Mouse (Mus musculus) CD4-positive naive resting alpha-beta T cell, adult 57 days (primary cell): ENCODE data around the gene Msh5. TPM values are rescaled to one million over a fixed set of nuclear protein-coding genes. Genes with fewer than 3 reads are reported as not detected.

Source experiments
- total RNA-seq: library from RNA; stranded (reverse); gene quantifications from one replicate; pipeline ENCODE4 v1.2.4, GENCODE M21; 2023

Gene Msh5
- total RNA-seq, 1 experiment from 2014 or later = 3.9 TPM

Other genes with a start within 250 kb of the Msh5 start
- 0.33 TPM for gene Cyp21a1, start 242.2 kb downstream of the Msh5 start, total RNA-seq
- 51.0 TPM for gene Stk19, start 209.8 kb downstream of the Msh5 start, total RNA-seq
- 96.6 TPM for gene Dxo, start 209.7 kb downstream of the Msh5 start, total RNA-seq
- gene Skiv2l, start 196.5 kb downstream of the Msh5 start, total RNA-seq = 117 TPM
- gene Nelfe, start 196.4 kb downstream of the Msh5 start, total RNA-seq = 27.3 TPM
- gene Cfb, start 184.2 kb downstream of the Msh5 start, total RNA-seq = 2.4 TPM
- 4.9 TPM for gene Zbtb12, start 167.3 kb downstream of the Msh5 start, total RNA-seq
- gene Gm20547, start 164.7 kb downstream of the Msh5 start, total RNA-seq = 1.2 TPM
- 6.4 TPM for gene C2, start 148.5 kb downstream of the Msh5 start, total RNA-seq
- 133 TPM for gene Ehmt2, start 148.3 kb downstream of the Msh5 start, total RNA-seq
- gene Slc44a4, start 132.3 kb downstream of the Msh5 start, total RNA-seq = not detected
- gene Neu1, start 115.5 kb downstream of the Msh5 start, total RNA-seq = 56.3 TPM
- gene Hspa1b, start 87.5 kb downstream of the Msh5 start, total RNA-seq = 146 TPM
- gene Gm20481, start 76.8 kb downstream of the Msh5 start, total RNA-seq = not detected
- 70.6 TPM for gene Hspa1a, start 74.6 kb downstream of the Msh5 start, total RNA-seq
- gene Hspa1l, start 74.0 kb downstream of the Msh5 start, total RNA-seq = not detected
- 39.0 TPM for gene Lsm2, start 64.9 kb downstream of the Msh5 start, total RNA-seq
- gene Vars, start 45.8 kb downstream of the Msh5 start, total RNA-seq = 84.6 TPM
- gene Vwa7, start 30.2 kb downstream of the Msh5 start, total RNA-seq = 0.21 TPM
- gene Sapcd1, start 18.7 kb downstream of the Msh5 start, total RNA-seq = not detected
- 157 TPM for gene Clic1, start 3.2 kb upstream of the Msh5 start, total RNA-seq
- gene Ddah2, start 12.3 kb upstream of the Msh5 start, total RNA-seq = 2.5 TPM
- not detected for gene Ly6g6c, start 18.6 kb upstream of the Msh5 start, total RNA-seq
- gene Mpig6b, start 19.4 kb upstream of the Msh5 start, total RNA-seq = 0.27 TPM
- not detected for gene Ly6g6e, start 30.2 kb upstream of the Msh5 start, total RNA-seq
- gene Ly6g6d, start 31.3 kb upstream of the Msh5 start, total RNA-seq = not detected
- gene Ly6g6f, start 38.9 kb upstream of the Msh5 start, total RNA-seq = not detected
- gene Abhd16a, start 42.5 kb upstream of the Msh5 start, total RNA-seq = 69.9 TPM
- gene Ly6g5c, start 61.5 kb upstream of the Msh5 start, total RNA-seq = not detected
- 0.83 TPM for gene Ly6g5b, start 68.7 kb upstream of the Msh5 start, total RNA-seq
- 27.0 TPM for gene Gpank1, start 74.7 kb upstream of the Msh5 start, total RNA-seq
- gene Csnk2b, start 75.3 kb upstream of the Msh5 start, total RNA-seq = 141 TPM
- gene D17H6S53E, start 79.6 kb upstream of the Msh5 start, total RNA-seq = 20.6 TPM
- gene Apom, start 85.3 kb upstream of the Msh5 start, total RNA-seq = not detected
- 438 TPM for gene Bag6, start 88.4 kb upstream of the Msh5 start, total RNA-seq
- 294 TPM for gene Prrc2a, start 118.2 kb upstream of the Msh5 start, total RNA-seq
- 3.0 TPM for gene Aif1, start 129.3 kb upstream of the Msh5 start, total RNA-seq
- gene Lst1, start 141.7 kb upstream of the Msh5 start, total RNA-seq = 14.3 TPM
- gene Ltb, start 147.7 kb upstream of the Msh5 start, total RNA-seq = 538 TPM
- 18.7 TPM for gene Tnf, start 155.3 kb upstream of the Msh5 start, total RNA-seq
- 15.2 TPM for gene Lta, start 158.6 kb upstream of the Msh5 start, total RNA-seq
- not detected for gene Gm16181, start 174.1 kb upstream of the Msh5 start, total RNA-seq
- gene Atp6v1g2, start 186.9 kb upstream of the Msh5 start, total RNA-seq = 1.6 TPM
- gene Nfkbil1, start 189.0 kb upstream of the Msh5 start, total RNA-seq = 10.8 TPM
- gene Ddx39b, start 195.0 kb upstream of the Msh5 start, total RNA-seq = 474 TPM
- 2,421 TPM for gene H2-D1, start 216.0 kb upstream of the Msh5 start, total RNA-seq